Mouse (Mus musculus) liver, adult 2 months (tissue): ENCODE data around the gene Slc35e2.

Source experiments
- CTCF ChIP-seq: fragments of 200-500 bp; IDR thresholded peaks from 2 replicates; pipeline ENCODE4 v1.5.1; 2011; ENCODE audit warnings: low read depth, low read length, control low read depth
- POLR2A ChIP-seq: fragments of 200-500 bp; IDR thresholded peaks from 2 replicates; pipeline ENCODE4 v1.6.1; 2011; ENCODE audit warnings: low read length, control low read depth; ENCODE audit not compliant: insufficient read depth; ENCODE audit errors: extremely low read depth

- no peak for TF ChIP-seq POLR2A
- TF ChIP-seq CTCF, result no peak
These were observed 34.7 kb downstream of the Slc35e2 start for GRCm38 (mm10) chr4:155635766-155636499.
